Mouse (Mus musculus): ENCODE data around the gene Fntb. TPM values are rescaled to one million over a fixed set of nuclear protein-coding genes. Genes with fewer than 3 reads are reported as not detected.

Gene Fntb
- polyA plus RNA-seq, 1 experiment = 81.7 TPM

- H3K4me1 ChIP-seq (ENCODE audit: control insufficient read depth, insufficient read depth, low read length) = peaks cover 8% of the 10 kb centered on the region
- no peak for TF ChIP-seq CTCF (IDR thresholded peaks at IDR 0.05; ENCODE audit: borderline replicate concordance, insufficient read depth, low read length)
- TF ChIP-seq POLR2A (IDR thresholded peaks at IDR 0.05; ENCODE audit: low read depth, low read length) = no peak
- no peak overlapping the region for H3K27ac ChIP-seq (ENCODE audit: insufficient read depth, low read length)
- no peak overlapping the region for H3K4me3 ChIP-seq (ENCODE audit: insufficient read depth, low read length)
These were observed 192.3 kb downstream of the Fntb start for GRCm38 (mm10) chr12:76957688-76958087.

- H3K4me3 ChIP-seq (ENCODE audit: insufficient read depth, low read length) = peak overlapping the region; percentile 78
- no peak overlapping the region for H3K27ac ChIP-seq (ENCODE audit: insufficient read depth, low read length)
- H3K4me1 ChIP-seq (ENCODE audit: control insufficient read depth, insufficient read depth, low read length) = no peaks in the 10 kb centered on the region
- no peak for TF ChIP-seq POLR2A (IDR thresholded peaks at IDR 0.05; ENCODE audit: low read depth, low read length)
- TF ChIP-seq CTCF (IDR thresholded peaks at IDR 0.05; ENCODE audit: borderline replicate concordance, insufficient read depth, low read length) = no peak
These were observed 195.9 kb downstream of the Fntb start for GRCm38 (mm10) chr12:76961052-76961931.

DNA sequence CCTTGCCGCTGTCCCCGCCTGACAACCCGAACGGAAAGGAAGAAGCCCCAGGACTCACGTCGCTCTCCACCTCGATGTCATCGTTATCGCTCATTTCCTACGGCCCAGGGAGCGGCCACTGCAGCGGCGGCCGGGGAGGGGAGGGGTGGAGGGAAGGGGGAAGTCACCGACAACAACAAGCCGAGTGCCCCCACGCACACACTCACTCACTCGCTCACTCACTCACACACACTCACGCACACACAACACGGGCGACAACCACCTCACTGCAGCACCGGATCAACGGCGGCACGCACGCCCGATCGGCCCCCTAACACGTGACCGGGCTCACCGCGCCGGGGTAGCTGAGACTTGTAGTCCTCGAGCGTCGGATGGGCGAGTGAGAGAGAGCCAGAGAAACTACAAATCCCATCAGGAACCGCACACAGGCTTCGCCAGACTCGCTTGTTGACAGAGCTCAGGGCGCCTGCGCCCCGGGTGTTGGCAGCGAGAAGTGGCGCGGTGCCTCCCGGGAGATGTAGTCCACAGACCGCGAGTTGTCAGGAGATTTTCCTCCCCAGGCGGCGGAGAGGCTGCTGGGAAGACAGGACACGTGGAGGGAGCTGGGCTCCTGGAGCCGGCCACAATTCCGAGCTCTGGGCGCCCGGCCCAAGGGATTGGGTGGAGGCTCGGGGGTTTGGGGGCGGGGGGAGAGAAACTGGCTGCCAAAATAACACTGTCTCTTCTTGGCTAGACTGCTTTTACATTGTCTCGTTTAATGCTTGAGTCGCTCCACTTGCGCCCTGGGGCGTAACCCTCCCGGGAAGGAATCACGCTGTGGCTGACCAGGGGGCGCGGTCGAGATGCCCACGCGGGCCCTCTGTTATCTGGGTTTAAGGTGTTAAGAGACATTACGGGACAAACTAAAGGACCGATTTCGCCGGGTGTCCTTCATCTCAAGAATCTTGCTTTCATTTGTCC lies 196.8 kb downstream of the Fntb start, which contains the start of gene Max:
Gene Max (minus strand): TSS at position 270 of the 960 bp plus-strand sequence.
- TF ChIP-seq POLR2A (IDR thresholded peaks at IDR 0.05; ENCODE audit: low read depth, low read length) = peak; percentile 95
- TF ChIP-seq CTCF (IDR thresholded peaks at IDR 0.05; ENCODE audit: borderline replicate concordance, insufficient read depth, low read length) = no peak
- Histone ChIP-seq H3K4me1 (ENCODE audit: control insufficient read depth, insufficient read depth, low read length) (no peaks in the 10 kb centered on the region), H3K4me3 (ENCODE audit: insufficient read depth, low read length) (peak within 1 kb of the TSS; percentile 78), H3K27ac (ENCODE audit: insufficient read depth, low read length) (peak within 1 kb of the TSS; percentile 48)

GRCm38 (mm10) chr12:76965089-76965488 lies 199.7 kb downstream of the Fntb start:
- H3K4me1 ChIP-seq (ENCODE audit: control insufficient read depth, insufficient read depth, low read length) = no peaks in the 10 kb centered on the region
- H3K27ac ChIP-seq (ENCODE audit: insufficient read depth, low read length) = no peak overlapping the region
- no peak overlapping the region for H3K4me3 ChIP-seq (ENCODE audit: insufficient read depth, low read length)
- no peak for TF ChIP-seq POLR2A (IDR thresholded peaks at IDR 0.05; ENCODE audit: low read depth, low read length)
- TF ChIP-seq CTCF (IDR thresholded peaks at IDR 0.05; ENCODE audit: borderline replicate concordance, insufficient read depth, low read length) = no peak

GRCm38 (mm10) chr12:76965876-76966275 lies 200.5 kb downstream of the Fntb start:
- H3K4me3 ChIP-seq (ENCODE audit: insufficient read depth, low read length) = no peak overlapping the region
- no peaks in the 10 kb centered on the region for H3K4me1 ChIP-seq (ENCODE audit: control insufficient read depth, insufficient read depth, low read length)
- H3K27ac ChIP-seq (ENCODE audit: insufficient read depth, low read length) = no peak overlapping the region
- TF ChIP-seq CTCF (IDR thresholded peaks at IDR 0.05; ENCODE audit: borderline replicate concordance, insufficient read depth, low read length) (no peak), POLR2A (IDR thresholded peaks at IDR 0.05; ENCODE audit: low read depth, low read length) (no peak)

Other genes starting within 250 kb of the Fntb start
- 21.8 and 25.1 TPM in 2 replicates for gene Plekhg3, start 234.7 kb upstream of the Fntb start, polyA plus RNA-seq (2011; ENCODE audit: insufficient read length, low read depth, missing spikeins)
- not detected in 2 replicates for gene Sptb, start 55.0 kb upstream of the Fntb start, polyA plus RNA-seq (2011; ENCODE audit: insufficient read length, low read depth, missing spikeins)
- 43.3 and 44.5 TPM in 2 replicates for gene Churc1, start 51 bp upstream of the Fntb start, polyA plus RNA-seq (2011; ENCODE audit: insufficient read length, low read depth, missing spikeins)
- gene Gpx2, start 30.0 kb downstream of the Fntb start, polyA plus RNA-seq (2011; ENCODE audit: insufficient read length, low read depth, missing spikeins) = not detected in 2 replicates
- gene Rab15, start 57.3 kb downstream of the Fntb start, polyA plus RNA-seq (2011; ENCODE audit: insufficient read length, low read depth, missing spikeins) = 10.5 and 10.9 TPM in 2 replicates
- 83.3 and 98.7 TPM in 2 replicates for gene Max, start 196.6 kb downstream of the Fntb start, polyA plus RNA-seq (2011; ENCODE audit: insufficient read length, low read depth, missing spikeins)

All from embryonic fibroblast, embryonic 13.5 days (primary cell).